ENCODE assay signal across 7 mouse cellular contexts in the genomic region with DNA sequence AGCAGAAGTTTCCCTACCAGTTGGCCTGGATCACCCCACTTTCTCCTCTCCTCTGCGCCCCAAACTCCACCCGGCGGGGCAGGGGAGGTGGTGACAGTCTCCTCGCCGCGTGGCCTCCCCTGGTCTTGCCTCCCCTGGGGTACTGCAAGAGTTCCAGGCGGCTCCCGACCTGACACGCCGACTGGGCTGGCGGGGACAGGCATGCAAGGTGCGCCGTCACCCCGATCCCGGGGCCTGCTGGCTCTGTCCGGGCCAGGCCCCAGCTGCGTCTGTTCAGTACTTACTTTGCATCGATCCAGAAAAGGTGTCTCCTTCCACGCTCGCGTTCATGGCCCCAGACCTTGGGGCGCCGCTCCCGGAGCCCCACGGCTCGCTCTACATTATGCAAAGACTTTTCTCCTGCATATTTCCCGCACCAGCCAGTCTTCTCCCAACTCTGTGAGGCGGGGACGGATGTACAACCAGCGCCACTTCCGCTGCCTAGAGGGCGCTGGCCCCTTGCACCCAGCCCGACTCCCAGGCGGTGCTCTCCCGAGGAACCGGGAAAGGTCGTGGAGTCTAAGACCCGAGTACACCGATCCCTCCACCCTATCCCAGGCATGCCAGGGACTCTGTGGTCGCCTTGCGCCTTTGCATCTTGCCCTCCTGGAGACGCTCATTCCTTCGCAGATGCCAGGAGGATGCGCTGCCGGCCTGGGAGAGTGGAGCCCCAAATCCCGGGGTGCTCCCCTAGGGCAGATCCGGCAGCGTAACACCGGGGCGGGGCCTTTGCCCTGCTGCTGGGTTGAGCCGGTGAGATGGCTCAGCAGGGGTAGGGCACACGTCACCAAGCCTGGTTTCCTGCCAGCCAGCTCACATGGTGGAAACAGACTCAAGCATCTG. TPM values are rescaled to one million over a fixed set of nuclear protein-coding genes. Genes with fewer than 3 reads are reported as not detected.
DNase-seq lines count a peak whose midpoint lies in the region; ATAC-seq lines count a peak whose summit lies in the region.

Gene Zfp64 (minus strand): TSS at position 753 of the 882 bp plus-strand sequence.

- no peaks in the 10 kb centered on the region for H3K9me3 ChIP-seq in embryonic facial prominence, embryonic 10.5 days
- no peaks in the 10 kb centered on the region for H3K9me3 ChIP-seq in limb, embryonic 10.5 days (replicated peaks)
- H3K9me3 ChIP-seq in midbrain, embryonic 13.5 days: no peaks in the 10 kb centered on the region

- peak within 1 kb of the TSS; percentile 89 for H3K9ac ChIP-seq in midbrain, embryonic 13.5 days (replicated peaks)

- ATAC-seq in granulocyte monocyte progenitor cell, adult 5-6 weeks (replicated peaks; ENCODE audit: poor library complexity, severe bottlenecking): peak; percentile 86
- peak; percentile 93 for ATAC-seq in midbrain, embryonic 13.5 days

- H3K4me1 ChIP-seq in embryonic facial prominence, embryonic 10.5 days: peaks cover 24% of the 10 kb centered on the region
- peaks cover 29% of the 10 kb centered on the region for H3K4me1 ChIP-seq in limb, embryonic 10.5 days
- H3K4me1 ChIP-seq in midbrain, embryonic 13.5 days (replicated peaks): peaks cover 21% of the 10 kb centered on the region

- WGBS in embryonic facial prominence, embryonic 10.5 days: under 1% methylated on average over 52 of the region's 52 CpGs
- under 1% methylated on average over 52 of the region's 52 CpGs for WGBS in limb, embryonic 10.5 days
- WGBS in midbrain, embryonic 13.5 days: under 1% methylated on average over 52 of the region's 52 CpGs

- peak within 1 kb of the TSS; percentile 97 for H3K4me2 ChIP-seq in midbrain, embryonic 13.5 days (replicated peaks)

- peak within 1 kb of the TSS; percentile 88 for H3K27ac ChIP-seq in embryonic facial prominence, embryonic 10.5 days (replicated peaks)
- H3K27ac ChIP-seq in limb, embryonic 10.5 days: peak within 1 kb of the TSS; percentile 95
- peak within 1 kb of the TSS; percentile 83 for H3K27ac ChIP-seq in midbrain, embryonic 13.5 days

- H3K4me3 ChIP-seq in embryonic facial prominence, embryonic 10.5 days: peak within 1 kb of the TSS; percentile 98
- H3K4me3 ChIP-seq in limb, embryonic 10.5 days: peak within 1 kb of the TSS; percentile 97
- H3K4me3 ChIP-seq in midbrain, embryonic 13.5 days (replicated peaks): peak within 1 kb of the TSS; percentile 88

- peak; percentile 92 for DNase-seq in adrenal gland, postnatal 10 days
- DNase-seq in embryonic facial prominence, embryonic 10.5 days (ENCODE audit: low spot score): peak; percentile 87
- peak; percentile 92 for DNase-seq in kidney, adult 11 months
- peak; percentile 85 for DNase-seq in limb, embryonic 10.5 days (ENCODE audit: low spot score)
- peak; percentile 71 for DNase-seq in spleen, adult 12 weeks (ENCODE audit: low spot score)

- H3K27me3 ChIP-seq in embryonic facial prominence, embryonic 10.5 days (replicated peaks; ENCODE audit: low read depth, poor library complexity, severe bottlenecking): no peaks in the 10 kb centered on the region
- no peaks in the 10 kb centered on the region for H3K27me3 ChIP-seq in limb, embryonic 10.5 days (ENCODE audit: low read depth, poor library complexity, severe bottlenecking)
- H3K27me3 ChIP-seq in midbrain, embryonic 13.5 days: no peaks in the 10 kb centered on the region

- H3K36me3 ChIP-seq in embryonic facial prominence, embryonic 10.5 days (replicated peaks): peaks cover 27% of the 10 kb centered on the region
- H3K36me3 ChIP-seq in limb, embryonic 10.5 days: peaks cover 29% of the 10 kb centered on the region
- peaks cover 18% of the 10 kb centered on the region for H3K36me3 ChIP-seq in midbrain, embryonic 13.5 days

RNA-seq across cellular contexts. Expression of gene Zfp64, which starts in this region (rescaled TPM):
- total RNA-seq in adrenal gland, postnatal 10 days (2021): 10 to 100 TPM; 15.7 to 19.7 TPM
- polyA plus RNA-seq in embryonic facial prominence, embryonic 10.5 days (2016; fragmentation: Nextera tagmentation; extraction: Ambion mirVana): 44.6 and 47.4 TPM in 2 replicates
- total RNA-seq in granulocyte monocyte progenitor cell, adult 5-6 weeks (2014; fragmentation: Nextera tagmentation): 15.3 and 23.4 TPM in 2 replicates
- total RNA-seq in granulocyte monocyte progenitor cell, adult 5-6 weeks (2017): 23.2 and 31.8 TPM in 2 replicates
- 40.4 and 44.3 TPM in 2 replicates for polyA plus RNA-seq in limb, embryonic 10.5 days (2016; fragmentation: Nextera tagmentation; extraction: Ambion mirVana)
- polyA plus RNA-seq in midbrain, embryonic 13.5 days (2015; fragmentation: Nextera tagmentation; extraction: Ambion mirVana): 41.6 and 42.0 TPM in 2 replicates

Comparison
In these comparisons a context has a peak if more than half of its experiments do, and no peak if none do; other contexts are left out.
1. Peak in every context shown above with its lines: DNase-seq, ATAC-seq, H3K4me3 ChIP-seq and H3K27ac ChIP-seq.